Mouse (Mus musculus) forebrain, postnatal 0 days (tissue): ENCODE data around the gene Olfr975. TPM values are rescaled to one million over a fixed set of nuclear protein-coding genes. Genes with fewer than 3 reads are reported as not detected.

Experiments used
- ATAC-seq: fragments of 200-750 bp; cut with Nextera tagmentation; 2 replicates; pipeline ENCODE4 v1.8.0; 2017; ENCODE audit warnings: mild to moderate bottlenecking, moderate library complexity
- DNase-seq: peaks from one replicate; pipeline ENCODE4 v3.0.0-alpha.2; 2015
- H3K27ac ChIP-seq: fragments of 300-500 bp; sonication (generic); 2 replicates; pipeline ENCODE4 v1.5.1; 2014; ENCODE audit warnings: low read depth, mild to moderate bottlenecking, antibody characterized with exemption, low read length, moderate library complexity, mixed read lengths
- H3K27me3 ChIP-seq: fragments of 300-500 bp; sonication (generic); 2 replicates; pipeline ENCODE4 v1.6.1; 2014; ENCODE audit warnings: mild to moderate bottlenecking, low read length, mixed read lengths; ENCODE audit not compliant: insufficient read depth
- H3K36me3 ChIP-seq: fragments of 300-500 bp; sonication (generic); 2 replicates; pipeline ENCODE4 v1.6.1; 2014; ENCODE audit warnings: mild to moderate bottlenecking, moderate library complexity; ENCODE audit not compliant: insufficient read depth
- H3K4me1 ChIP-seq: fragments of 300-500 bp; sonication (generic); 2 replicates; pipeline ENCODE4 v1.6.1; 2014; ENCODE audit warnings: antibody characterized with exemption; ENCODE audit not compliant: insufficient read depth
- H3K4me2 ChIP-seq: fragments of 300-500 bp; sonication (generic); 2 replicates; pipeline ENCODE4 v1.6.1; 2014; ENCODE audit warnings: low read depth, mild to moderate bottlenecking, moderate library complexity
- H3K4me3 ChIP-seq: fragments of 300-500 bp; sonication (generic); 2 replicates; pipeline ENCODE4 v1.5.1; 2014; ENCODE audit warnings: low read depth, low read length, mixed read lengths
- H3K9ac ChIP-seq: fragments of 300-500 bp; sonication (generic); 2 replicates; pipeline ENCODE4 v1.6.1; 2014; ENCODE audit warnings: mild to moderate bottlenecking
- H3K9me3 ChIP-seq: fragments of 300-500 bp; sonication (generic); 2 replicates; pipeline ENCODE4 v1.6.1; 2016; ENCODE audit warnings: low read length
- CTCF ChIP-seq: sonication (generic); IDR thresholded peaks from 2 replicates; pipeline ENCODE4 v1.5.1; 2016; ENCODE audit warnings: antibody characterized with exemption, control low read depth, low read depth
- WGBS: fragments of 180-500 bp; shearing (Covaris S2); extraction: QIAGEN DNeasy Blood & Tissue Kit; methylation state at CpG from one replicate; pipeline ENCODE4 v1.1.7; 2014; 5-methylcytosine and 5-hydroxymethylcytosine counted together
- polyA plus RNA-seq: library from polyadenylated mRNA; unstranded; fragments of >200 nt; fragmentation: Nextera tagmentation; extraction: Ambion mirVana; gene quantifications from 2 replicates; pipeline ENCODE4 v1.2.1, GENCODE M21; 2015
- total RNA-seq: library from RNA; depleted of rRNA; stranded (reverse); fragments of >200 nt; gene quantifications from 2 replicates; pipeline ENCODE4 v1.2.3, GENCODE M21; 2014; rRNA removed

The Olfr975 gene
- total and polyA plus RNA-seq, 2 experiments from 2014 or later: not detected

DNA sequence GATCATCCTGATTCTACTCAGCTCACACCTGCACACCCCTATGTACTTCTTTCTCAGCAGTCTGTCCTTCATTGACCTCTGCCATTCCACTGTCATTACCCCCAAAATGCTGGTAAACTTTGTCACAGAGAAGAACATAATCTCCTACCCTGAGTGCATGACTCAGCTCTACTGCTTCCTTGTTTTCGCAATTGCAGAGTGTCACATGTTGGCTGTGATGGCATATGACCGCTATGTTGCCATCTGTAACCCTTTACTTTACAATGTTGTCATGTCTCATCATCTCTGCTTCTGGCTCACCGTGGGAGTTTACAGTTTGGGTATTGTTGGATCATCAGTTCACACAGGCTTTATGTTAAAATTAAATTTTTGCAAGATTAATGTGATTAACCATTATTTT lies 41.9 kb downstream of the Olfr975 start:
- Histone ChIP-seq H3K27me3 (no peaks in the 10 kb centered on the region), H3K4me1 (no peaks in the 10 kb centered on the region), H3K4me2 (no peak overlapping the region), H3K4me3 (no peak overlapping the region), H3K36me3 (no peaks in the 10 kb centered on the region), H3K9me3 (no peaks in the 10 kb centered on the region), H3K9ac (no peak overlapping the region), H3K27ac (no peak overlapping the region)
- ATAC-seq: no peak
- WGBS: 89% methylated on average over 3 of the region's 3 CpGs
- no peak for DNase-seq
- no peak for TF ChIP-seq CTCF

DNA sequence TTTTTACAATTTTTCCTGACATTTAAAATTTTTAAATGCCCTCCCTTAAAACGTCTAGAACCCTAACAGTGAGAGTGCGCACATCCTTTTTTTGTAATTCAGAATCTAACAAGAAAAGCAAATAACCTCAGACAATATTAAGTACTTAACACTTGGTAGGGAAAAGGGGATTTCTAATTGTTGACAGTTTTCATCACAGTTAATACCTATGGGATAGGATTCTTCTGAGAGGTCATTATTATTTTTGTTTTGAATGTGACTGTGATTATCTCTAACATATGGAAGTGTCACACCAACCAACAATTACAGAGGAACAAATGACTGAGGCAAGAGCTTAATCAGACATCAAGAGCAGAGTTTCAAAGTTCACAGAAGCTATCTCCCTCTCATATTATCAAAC lies 44.8 kb downstream of the Olfr975 start, which contains the start of gene Olfr229:
TSS of gene Olfr229 (plus strand) at position 301 of the 400 bp plus-strand sequence.
- Histone ChIP-seq H3K4me2 (no peak within 1 kb of the TSS), H3K27me3 (no peaks in the 10 kb centered on the region), H3K27ac (no peak within 1 kb of the TSS), H3K9me3 (no peaks in the 10 kb centered on the region), H3K9ac (no peak within 1 kb of the TSS), H3K4me3 (no peak within 1 kb of the TSS), H3K36me3 (no peaks in the 10 kb centered on the region), H3K4me1 (no peaks in the 10 kb centered on the region)
- WGBS: 75% methylated on average over 2 of the region's 2 CpGs
- no peak for DNase-seq
- TF ChIP-seq CTCF: no peak
- no peak for ATAC-seq

DNA sequence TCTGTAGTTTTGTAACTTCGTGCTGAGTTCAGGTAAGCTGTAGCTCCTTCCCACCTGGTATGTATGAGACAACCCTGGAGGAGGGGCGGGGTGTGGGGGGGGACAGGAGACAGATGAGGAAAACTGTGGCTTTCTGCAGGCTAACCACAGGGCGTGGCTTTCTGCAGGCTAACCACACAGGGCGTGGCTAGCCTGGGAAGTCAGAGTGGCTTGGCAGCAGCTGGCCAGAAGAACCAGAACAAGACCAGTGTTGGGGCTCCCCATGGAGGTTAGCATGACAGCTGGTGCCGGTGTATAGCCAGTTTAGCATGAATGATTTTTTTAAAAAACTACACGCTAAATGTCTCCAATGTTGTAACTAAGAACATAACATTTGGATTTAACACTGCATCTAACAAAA lies 46.7 kb downstream of the Olfr975 start:
- ATAC-seq (no peak), DNase-seq (no peak)
- H3K4me3 ChIP-seq: no peak overlapping the region
- 85% methylated on average over 6 of the region's 6 CpGs for WGBS
- no peak for TF ChIP-seq CTCF
- H3K4me2 ChIP-seq: no peak overlapping the region
- no peak overlapping the region for H3K27ac ChIP-seq
- no peak overlapping the region for H3K9ac ChIP-seq
- no peaks in the 10 kb centered on the region for H3K9me3 ChIP-seq
- no peaks in the 10 kb centered on the region for H3K4me1 ChIP-seq
- H3K27me3 ChIP-seq: no peaks in the 10 kb centered on the region
- no peaks in the 10 kb centered on the region for H3K36me3 ChIP-seq

Other genes with a start within 250 kb of the Olfr975 start
- gene Olfr149, start 244.9 kb downstream of the Olfr975 start, total RNA-seq: not detected in 2 replicates
- not detected in 2 replicates for gene Olfr149, start 244.9 kb downstream of the Olfr975 start, polyA plus RNA-seq
- not detected in 2 replicates for gene Olfr965, start 240.7 kb downstream of the Olfr975 start, total RNA-seq
- gene Olfr965, start 240.7 kb downstream of the Olfr975 start, polyA plus RNA-seq: not detected in 2 replicates
- gene Olfr150, start 221.1 kb downstream of the Olfr975 start, total RNA-seq: not detected in 2 replicates
- gene Olfr150, start 221.1 kb downstream of the Olfr975 start, polyA plus RNA-seq: not detected in 2 replicates
- gene Olfr967, start 205.8 kb downstream of the Olfr975 start, total RNA-seq: not detected in 2 replicates
- not detected in 2 replicates for gene Olfr967, start 205.8 kb downstream of the Olfr975 start, polyA plus RNA-seq
- gene Olfr968, start 168.8 kb downstream of the Olfr975 start, total RNA-seq: not detected in 2 replicates
- not detected in 2 replicates for gene Olfr968, start 168.8 kb downstream of the Olfr975 start, polyA plus RNA-seq
- not detected in 2 replicates for gene Olfr969, start 161.1 kb downstream of the Olfr975 start, total RNA-seq
- gene Olfr969, start 161.1 kb downstream of the Olfr975 start, polyA plus RNA-seq: not detected in 2 replicates
- gene Olfr970, start 143.2 kb downstream of the Olfr975 start, total RNA-seq: not detected in 2 replicates
- not detected in 2 replicates for gene Olfr970, start 143.2 kb downstream of the Olfr975 start, polyA plus RNA-seq
- not detected in 2 replicates for gene Olfr971, start 115.2 kb downstream of the Olfr975 start, total RNA-seq
- gene Olfr971, start 115.2 kb downstream of the Olfr975 start, polyA plus RNA-seq: not detected in 2 replicates
- not detected in 2 replicates for gene Olfr972, start 85.6 kb downstream of the Olfr975 start, total RNA-seq
- gene Olfr972, start 85.6 kb downstream of the Olfr975 start, polyA plus RNA-seq: not detected in 2 replicates
- gene Olfr229, start 44.7 kb downstream of the Olfr975 start, total RNA-seq: not detected in 2 replicates
- gene Olfr229, start 44.7 kb downstream of the Olfr975 start, polyA plus RNA-seq: not detected in 2 replicates
- gene Olfr974, start 14.5 kb downstream of the Olfr975 start, total RNA-seq: not detected in 2 replicates
- gene Olfr974, start 14.5 kb downstream of the Olfr975 start, polyA plus RNA-seq: not detected in 2 replicates
- gene Olfr976, start 9.1 kb upstream of the Olfr975 start, total RNA-seq: not detected in 2 replicates
- gene Olfr976, start 9.1 kb upstream of the Olfr975 start, polyA plus RNA-seq: not detected in 2 replicates
- gene Olfr978, start 40.1 kb upstream of the Olfr975 start, total RNA-seq: not detected in 2 replicates
- not detected in 2 replicates for gene Olfr978, start 40.1 kb upstream of the Olfr975 start, polyA plus RNA-seq
- gene Olfr979, start 51.4 kb upstream of the Olfr975 start, total RNA-seq: not detected in 2 replicates
- gene Olfr979, start 51.4 kb upstream of the Olfr975 start, polyA plus RNA-seq: not detected in 2 replicates
- not detected in 2 replicates for gene Olfr980, start 57.5 kb upstream of the Olfr975 start, total RNA-seq
- gene Olfr980, start 57.5 kb upstream of the Olfr975 start, polyA plus RNA-seq: not detected in 2 replicates
- gene Olfr981, start 69.4 kb upstream of the Olfr975 start, total RNA-seq: not detected in 2 replicates
- not detected in 2 replicates for gene Olfr981, start 69.4 kb upstream of the Olfr975 start, polyA plus RNA-seq
- gene Olfr982, start 121.8 kb upstream of the Olfr975 start, total RNA-seq: not detected in 2 replicates
- not detected in 2 replicates for gene Olfr982, start 121.8 kb upstream of the Olfr975 start, polyA plus RNA-seq
- gene Olfr983, start 141.5 kb upstream of the Olfr975 start, total RNA-seq: not detected in 2 replicates
- gene Olfr983, start 141.5 kb upstream of the Olfr975 start, polyA plus RNA-seq: not detected in 2 replicates
- not detected in 2 replicates for gene Olfr984, start 162.2 kb upstream of the Olfr975 start, total RNA-seq
- gene Olfr984, start 162.2 kb upstream of the Olfr975 start, polyA plus RNA-seq: not detected in 2 replicates
- not detected in 2 replicates for gene Olfr985, start 178.1 kb upstream of the Olfr975 start, total RNA-seq
- gene Olfr985, start 178.1 kb upstream of the Olfr975 start, polyA plus RNA-seq: not detected in 2 replicates
- not detected in 2 replicates for gene Tmem225, start 196.1 kb upstream of the Olfr975 start, total RNA-seq
- gene Tmem225, start 196.1 kb upstream of the Olfr975 start, polyA plus RNA-seq: not detected in 2 replicates
- not detected in 2 replicates for gene Olfr986, start 228.9 kb upstream of the Olfr975 start, total RNA-seq
- not detected in 2 replicates for gene Olfr986, start 228.9 kb upstream of the Olfr975 start, polyA plus RNA-seq
- 9.3 and 9.8 TPM in 2 replicates for gene Zfp202, start 240.3 kb upstream of the Olfr975 start, total RNA-seq
- 3.7 and 6.6 TPM in 2 replicates for gene Zfp202, start 240.3 kb upstream of the Olfr975 start, polyA plus RNA-seq